Mouse (Mus musculus) lung, adult 2 months (tissue): Measurements from ENCODE around the gene Ddx21. TPM values are rescaled to one million over a fixed set of nuclear protein-coding genes. Genes with fewer than 3 reads are reported as not detected.
A peak's percentile ranks its signal among the peaks of the same experiment; 100 is the strongest.

Source experiments
- DNase-seq: peaks from one replicate; pipeline ENCODE4 v3.0.0; 2022
- H3K4me1 ChIP-seq: fragments of 200-500 bp; 2 replicates; pipeline ENCODE4 v1.6.1; 2011; ENCODE audit warnings: low read length; ENCODE audit not compliant: control insufficient read depth, insufficient read depth
- H3K4me3 ChIP-seq: fragments of 200-500 bp; replicated peaks from 2 replicates; pipeline ENCODE3; 2011; ENCODE audit warnings: low read depth, mild to moderate bottlenecking, control low read depth, low read length; ENCODE audit errors: extremely low read depth
- CTCF ChIP-seq: fragments of 200-500 bp; IDR thresholded peaks from 2 replicates; pipeline ENCODE4 v1.5.1; 2011; ENCODE audit warnings: mild to moderate bottlenecking, low read length, control low read depth; ENCODE audit not compliant: insufficient read depth
- POLR2A ChIP-seq: fragments of 200-500 bp; IDR thresholded peaks from 2 replicates; pipeline ENCODE4 v1.6.1; 2011; ENCODE audit warnings: low read depth, mild to moderate bottlenecking, control low read depth, low read length, borderline replicate concordance; ENCODE audit errors: extremely low read depth
- WGBS: fragments of 180-500 bp; shearing (Covaris S2); methylation state at CpG from one replicate; pipeline ENCODE4 v1.1.7; 2018; 5-methylcytosine and 5-hydroxymethylcytosine counted together
- polyA plus RNA-seq: library from polyadenylated mRNA; depleted of rRNA; stranded (reverse); fragments of >200 nt; gene quantifications from 2 replicates; pipeline ENCODE4 v1.2.3, GENCODE M21; 2012; rRNA removed

Ddx21 gene
- polyA plus RNA-seq, 1 experiment = 13.4 TPM

- Histone ChIP-seq H3K4me1 (peaks cover 9% of the 10 kb centered on the region), H3K4me3 (no peak overlapping the region)
- DNase-seq = no peak
- 46% methylated on average over 10 of the region's 10 CpGs for WGBS
- no peak for TF ChIP-seq CTCF
- TF ChIP-seq POLR2A = no peak
These were observed 55.6 kb downstream of the Ddx21 start for GRCm38 (mm10) chr10:62546441-62546840.

- TF ChIP-seq POLR2A (no peak), CTCF (no peak)
- Histone ChIP-seq H3K4me3 (no peak overlapping the region), H3K4me1 (peaks cover 9% of the 10 kb centered on the region)
- DNase-seq = no peak
These were observed 56.3 kb downstream of the Ddx21 start for GRCm38 (mm10) chr10:62545759-62546158.

GRCm38 (mm10) chr10:62544316-62544715 is 57.8 kb downstream of the Ddx21 start:
- 73% methylated on average over 4 of the region's 4 CpGs for WGBS
- TF ChIP-seq POLR2A (no peak), CTCF (0 out of 2 replicates have a peak, but pooled peaks have one; percentile 7)
- Histone ChIP-seq H3K4me3 (no peak overlapping the region), H3K4me1 (peaks cover 4% of the 10 kb centered on the region; the same call in 1 of the 2 replicates)
- DNase-seq = no peak

GRCm38 (mm10) chr10:62543399-62543808 is 58.7 kb downstream of the Ddx21 start:
- TF ChIP-seq CTCF (no peak), POLR2A (0 out of 2 replicates have a peak, but pooled peaks have one; percentile 12)
- 55% methylated on average over 12 of the region's 12 CpGs for WGBS
- peaks cover 4% of the 10 kb centered on the region; the same call in 1 of the 2 replicates for H3K4me1 ChIP-seq
- H3K4me3 ChIP-seq = no peak overlapping the region
- DNase-seq = peak; percentile 20

- 77% methylated on average over 8 of the region's 8 CpGs for WGBS
- DNase-seq = no peak
- no peak for TF ChIP-seq CTCF
- TF ChIP-seq POLR2A = no peak
- Histone ChIP-seq H3K4me1 (peaks cover 4% of the 10 kb centered on the region; the same call in 1 of the 2 replicates), H3K4me3 (no peak overlapping the region)
These were observed 59.2 kb downstream of the Ddx21 start for GRCm38 (mm10) chr10:62542928-62543327.

GRCm38 (mm10) chr10:62542507-62542906 is 59.6 kb downstream of the Ddx21 start:
- 87% methylated on average over 12 of the region's 12 CpGs for WGBS
- no peak for DNase-seq
- Histone ChIP-seq H3K4me3 (no peak overlapping the region), H3K4me1 (peaks cover 4% of the 10 kb centered on the region; the same call in 1 of the 2 replicates)
- no peak for TF ChIP-seq POLR2A
- no peak for TF ChIP-seq CTCF

- no peak for TF ChIP-seq POLR2A
- TF ChIP-seq CTCF = no peak
- 85% methylated on average over 12 of the region's 12 CpGs for WGBS
- H3K4me1 ChIP-seq = peaks cover 1% of the 10 kb centered on the region; the same call in 1 of the 2 replicates
- no peak for DNase-seq
- no peak overlapping the region for H3K4me3 ChIP-seq
These were observed 60.6 kb downstream of the Ddx21 start for GRCm38 (mm10) chr10:62541499-62541898.

- 67% methylated on average over 3 of the region's 3 CpGs for WGBS
- TF ChIP-seq CTCF = no peak
- no peak for TF ChIP-seq POLR2A
- Histone ChIP-seq H3K4me1 (no peaks in the 10 kb centered on the region; the same call in 1 of the 2 replicates), H3K4me3 (no peak overlapping the region)
- no peak for DNase-seq
These were observed 61.3 kb downstream of the Ddx21 start for GRCm38 (mm10) chr10:62540800-62541199.

- H3K4me3 ChIP-seq = no peak overlapping the region
- WGBS = 58% methylated on average over 7 of the region's 7 CpGs
- TF ChIP-seq POLR2A (no peak), CTCF (no peak)
- DNase-seq = no peak
- H3K4me1 ChIP-seq = peaks cover 17% of the 10 kb centered on the region
These were observed 67.6 kb downstream of the Ddx21 start for GRCm38 (mm10) chr10:62534509-62534908.

- H3K4me3 ChIP-seq = no peak overlapping the region
- no peak for DNase-seq
- WGBS = 31% methylated on average over 2 of the region's 2 CpGs
- TF ChIP-seq POLR2A = no peak
- TF ChIP-seq CTCF = no peak
- peaks cover 17% of the 10 kb centered on the region for H3K4me1 ChIP-seq
These were observed 69.2 kb downstream of the Ddx21 start for GRCm38 (mm10) chr10:62532832-62533231.

Other genes with a start within 250 kb of the Ddx21 start
- 34.2 and 45.5 TPM in 2 replicates for gene Hk1, start 222.4 kb downstream of the Ddx21 start, polyA plus RNA-seq
- 4.7 TPM in 2 replicates for gene Hkdc1, start 179.8 kb downstream of the Ddx21 start, polyA plus RNA-seq
- gene 4930507D05Rik, start 152.8 kb downstream of the Ddx21 start, polyA plus RNA-seq = 0.09 TPM in 1 of 2 replicates, not detected in the other
- 7.6 and 11.9 TPM in 2 replicates for gene Supv3l1, start 152.5 kb downstream of the Ddx21 start, polyA plus RNA-seq
- gene Vps26a, start 115.5 kb downstream of the Ddx21 start, polyA plus RNA-seq = 7.7 and 13.9 TPM in 2 replicates
- 48.6 and 82.7 TPM in 2 replicates for gene Srgn, start 74.8 kb downstream of the Ddx21 start, polyA plus RNA-seq
- gene Kif1bp, start 23.8 kb downstream of the Ddx21 start, polyA plus RNA-seq = 37.8 and 45.5 TPM in 2 replicates
- gene Ddx50, start 48.9 kb upstream of the Ddx21 start, polyA plus RNA-seq = 8.9 and 14.1 TPM in 2 replicates
- gene Stox1, start 123.8 kb upstream of the Ddx21 start, polyA plus RNA-seq = 0.99 and 1.0 TPM in 2 replicates
- 30.9 and 41.9 TPM in 2 replicates for gene Ccar1, start 190.0 kb upstream of the Ddx21 start, polyA plus RNA-seq